Mouse (Mus musculus) erythroblast, embryonic 14.5 days (primary cell): ENCODE measurements around the gene Hmgxb4.

ENCODE experiments used
- GATA1 ChIP-seq: IDR thresholded peaks from 2 replicates; pipeline ENCODE4 v1.6.1; 2012; ENCODE audit warnings: low read length, inconsistent platforms, mixed read lengths
- TAL1 ChIP-seq: IDR thresholded peaks from 3 replicates; pipeline ENCODE4 v1.6.1; 2012; ENCODE audit warnings: low read length, inconsistent platforms, mixed read lengths

- TF ChIP-seq GATA1 (no peak), TAL1 (no peak)
Observed at GRCm38 (mm10) chr8:75064790-75065189, 71.6 kb downstream of the Hmgxb4 start.
